Mouse (Mus musculus) myocyte (in vitro differentiated cells): ENCODE data around the gene Fam110c. TPM values are rescaled to one million over a fixed set of nuclear protein-coding genes. Genes with fewer than 3 reads are reported as not detected.
A peak's percentile ranks its signal among the peaks of the same experiment; 100 is the strongest.
"Not testable (repeated sequence)": the region's sequence is repeated elsewhere in the genome, so short reads cannot be mapped to it uniquely, and the experiment has no call there.

Experiments
- H3K27me3 ChIP-seq: one replicate; pipeline ENCODE4 v1.6.1; 2011; ENCODE audit not compliant: control insufficient read depth, insufficient read depth, insufficient read length
- H3K36me3 ChIP-seq: one replicate; pipeline ENCODE4 v1.6.1; 2011; ENCODE audit not compliant: control insufficient read depth, insufficient read depth
- H3K4me2 ChIP-seq: one replicate; pipeline ENCODE4 v1.6.1; 2011; ENCODE audit warnings: low read depth, control low read depth
- H3K4me3 ChIP-seq: one replicate; pipeline ENCODE4 v1.5.1; 2011; ENCODE audit warnings: mild to moderate bottlenecking, control low read depth, moderate library complexity
- H3K79me2 ChIP-seq: one replicate; pipeline ENCODE4 v1.6.1; 2011; ENCODE audit not compliant: control insufficient read depth, insufficient read depth
- H3ac ChIP-seq: one replicate; pipeline ENCODE4 v1.6.1; 2011; ENCODE audit not compliant: control insufficient read depth, insufficient read length
- CEBPB ChIP-seq: IDR thresholded peaks from 2 replicates; pipeline ENCODE4 v1.6.1; 2011; ENCODE audit warnings: mild to moderate bottlenecking, moderate library complexity; ENCODE audit not compliant: poor library complexity, insufficient read depth, severe bottlenecking
- E2F4 ChIP-seq: IDR thresholded peaks from one replicate; pipeline ENCODE4 v1.6.1; 2011; ENCODE audit warnings: mild to moderate bottlenecking, control low read depth, moderate library complexity; ENCODE audit not compliant: insufficient read depth
- MAX ChIP-seq: IDR thresholded peaks from one replicate; pipeline ENCODE4 v1.6.1; 2011; ENCODE audit warnings: low read depth, mild to moderate bottlenecking, control low read depth
- MYOD1 ChIP-seq, 3 experiments: IDR thresholded peaks; one replicate each; pipeline ENCODE4 v1.6.1; 2011; ENCODE audit warnings: control low read depth in 2 of 3, low read depth in 2 of 3, mild to moderate bottlenecking in 2 of 3, moderate library complexity in 1 of 3; ENCODE audit not compliant: insufficient read length in 2 of 3, control insufficient read depth in 1 of 3
- MYOG ChIP-seq, 3 experiments: IDR thresholded peaks; one replicate each; pipeline ENCODE4 v1.6.1; 2011; ENCODE audit warnings: control low read depth in 2 of 3, low read depth in 2 of 3, mild to moderate bottlenecking in 2 of 3; ENCODE audit not compliant: insufficient read length in 2 of 3, control insufficient read depth in 1 of 3, insufficient read depth in 1 of 3
- POLR2A ChIP-seq: IDR thresholded peaks from one replicate; pipeline ENCODE4 v1.6.1; 2011; ENCODE audit warnings: low read depth, mild to moderate bottlenecking, control low read depth, moderate library complexity; ENCODE audit not compliant: insufficient read length
- POLR2AphosphoS2 ChIP-seq: IDR thresholded peaks from one replicate; pipeline ENCODE4 v1.6.1; 2011; ENCODE audit warnings: low read depth, control low read depth; ENCODE audit not compliant: insufficient read length
- REST ChIP-seq: IDR thresholded peaks from one replicate; pipeline ENCODE4 v1.6.1; 2011; ENCODE audit warnings: mild to moderate bottlenecking, control low read depth, moderate library complexity; ENCODE audit not compliant: insufficient read depth, insufficient read length
- SRF ChIP-seq: IDR thresholded peaks from one replicate; pipeline ENCODE4 v1.6.1; 2011; ENCODE audit warnings: low read depth; ENCODE audit not compliant: control insufficient read depth, insufficient read length
- TCF12 ChIP-seq: IDR thresholded peaks from one replicate; pipeline ENCODE4 v1.6.1; 2011; ENCODE audit warnings: mild to moderate bottlenecking, control low read depth; ENCODE audit not compliant: poor library complexity, insufficient read depth, severe bottlenecking
- TCF3 ChIP-seq: IDR thresholded peaks from one replicate; pipeline ENCODE4 v1.6.1; 2011; ENCODE audit warnings: low read depth, control low read depth; ENCODE audit not compliant: insufficient read length
- USF1 ChIP-seq: IDR thresholded peaks from one replicate; pipeline ENCODE4 v1.6.1; 2011; ENCODE audit warnings: low read depth, mild to moderate bottlenecking, control low read depth, moderate library complexity
- polyA plus RNA-seq: library from polyadenylated mRNA; unstranded; fragments of >200 nt; fragmentation: generic; extraction: Trizol; gene quantifications from one replicate; pipeline ENCODE4 v1.2.1, GENCODE M21; 2012; ENCODE audit warnings: missing spikeins

The Fam110c gene
- polyA plus RNA-seq, 1 experiment, result 0.54 TPM

- Histone ChIP-seq H3K79me2 (no peaks in the 10 kb centered on the region), H3K4me3 (no peak overlapping the region), H3K36me3 (no peaks in the 10 kb centered on the region), H3K27me3 (no peaks in the 10 kb centered on the region), H3K4me2 (peak overlapping the region; percentile 18), H3ac (no peak overlapping the region)
- TF ChIP-seq REST (no peak), MYOG (IDR thresholded peaks at IDR 0.05; ENCODE audit: control insufficient read depth in 1 of 3, insufficient read depth in 1 of 3, insufficient read length in 2 of 3, low read depth in 2 of 3) (no peak), CEBPB (no peak), USF1 (peak; percentile 59), MAX (no peak), SRF (no peak), TCF3 (no peak), POLR2A (no peak), POLR2AphosphoS2 (no peak)
Measured at GRCm38 (mm10) chr12:31059393-31059853, 14.2 kb upstream of the Fam110c start.

GRCm38 (mm10) chr12:31060245-31060644 lies 13.4 kb upstream of the Fam110c start:
- Histone ChIP-seq H3K27me3 (no peaks in the 10 kb centered on the region), H3K4me3 (no peak overlapping the region), H3K4me2 (no peak overlapping the region), H3ac (no peak overlapping the region), H3K36me3 (no peaks in the 10 kb centered on the region), H3K79me2 (no peaks in the 10 kb centered on the region)
- TF ChIP-seq TCF12 (no peak), REST (no peak), USF1 (no peak), POLR2AphosphoS2 (no peak), MYOD1 (IDR thresholded peaks at IDR 0.05; ENCODE audit: control insufficient read depth in 1 of 3, insufficient read length in 2 of 3, low read depth in 2 of 3) (no peak), CEBPB (no peak), TCF3 (no peak)

- Histone ChIP-seq H3K36me3 (no peaks in the 10 kb centered on the region), H3K27me3 (no peaks in the 10 kb centered on the region), H3ac (no peak overlapping the region), H3K4me2 (no peak overlapping the region), H3K4me3 (no peak overlapping the region), H3K79me2 (no peaks in the 10 kb centered on the region)
- no peak for TF ChIP-seq REST
- no peak for TF ChIP-seq TCF12
- no peak for TF ChIP-seq POLR2A
- no peak for TF ChIP-seq E2F4
Measured at GRCm38 (mm10) chr12:31071222-31071621, 2.4 kb upstream of the Fam110c start.

- H3K36me3 ChIP-seq, H3K27me3 ChIP-seq, H3ac ChIP-seq, H3K79me2 ChIP-seq: not testable (repeated sequence)
- H3K4me2 ChIP-seq, result peak overlapping the region; percentile 99
- peak overlapping the region; percentile 36 for H3K4me3 ChIP-seq
Measured at GRCm38 (mm10) chr12:31074355-31074786, 710 bp downstream of the Fam110c start.

- Histone ChIP-seq H3K4me3 (peak overlapping the region; percentile 36), H3K27me3 (no peaks in the 10 kb centered on the region), H3K36me3 (no peaks in the 10 kb centered on the region), H3ac (no peak overlapping the region), H3K79me2 (no peaks in the 10 kb centered on the region), H3K4me2 (peak overlapping the region; percentile 80)
- TF ChIP-seq USF1 (no peak), E2F4 (no peak), MYOD1 (IDR thresholded peaks at IDR 0.05; ENCODE audit: control insufficient read depth in 1 of 3, insufficient read length in 2 of 3, low read depth in 2 of 3) (no peak), MYOG (IDR thresholded peaks at IDR 0.05; ENCODE audit: control insufficient read depth in 1 of 3, insufficient read depth in 1 of 3, insufficient read length in 2 of 3, low read depth in 2 of 3) (no peak), TCF3 (no peak), REST (no peak), TCF12 (no peak), MAX (no peak), POLR2AphosphoS2 (no peak), POLR2A (no peak)
Measured at GRCm38 (mm10) chr12:31074839-31075538, 1.3 kb downstream of the Fam110c start.

- TF ChIP-seq MYOG (IDR thresholded peaks at IDR 0.05; ENCODE audit: control insufficient read depth in 1 of 3, insufficient read depth in 1 of 3, insufficient read length in 2 of 3, low read depth in 2 of 3) (no peak), TCF12 (no peak), USF1 (no peak), REST (no peak), TCF3 (no peak), POLR2AphosphoS2 (no peak), E2F4 (no peak), SRF (no peak), MAX (no peak), CEBPB (no peak), POLR2A (no peak), MYOD1 (IDR thresholded peaks at IDR 0.05; ENCODE audit: control insufficient read depth in 1 of 3, insufficient read length in 2 of 3, low read depth in 2 of 3) (no peak)
- Histone ChIP-seq H3K27me3 (no peaks in the 10 kb centered on the region), H3K36me3 (no peaks in the 10 kb centered on the region), H3K4me3 (no peak overlapping the region), H3ac (no peak overlapping the region), H3K79me2 (no peaks in the 10 kb centered on the region), H3K4me2 (no peak overlapping the region)
Measured at GRCm38 (mm10) chr12:31077020-31077419, 3.4 kb downstream of the Fam110c start.
